Mouse (Mus musculus): ENCODE data around the gene Mycn.

- TF ChIP-seq POLR2A (IDR thresholded peaks at IDR 0.05; ENCODE audit: low read depth, low read length) = no peak
- TF ChIP-seq CTCF (conservative IDR thresholded peaks at IDR 0.05; ENCODE audit: insufficient read depth, insufficient read length, low read depth, low read length) = no peak
Measured at GRCm38 (mm10) chr12:12906321-12906720, 35.4 kb downstream of the Mycn start.
